Mouse (Mus musculus) forebrain, embryonic 14.5 days (tissue): ENCODE measurements around the gene Fam50b. TPM values are rescaled to one million over a fixed set of nuclear protein-coding genes. Genes with fewer than 3 reads are reported as not detected.
A peak's percentile ranks its signal among the peaks of the same experiment; 100 is the strongest.

Experiments used
- ATAC-seq: fragments of 200-750 bp; cut with Nextera tagmentation; 2 replicates; pipeline ENCODE4 v1.8.0; 2017; ENCODE audit warnings: mild to moderate bottlenecking, moderate library complexity
- DNase-seq: peaks from one replicate; pipeline ENCODE4 v3.0.0-alpha.2; 2015; ENCODE audit warnings: low spot score
- H3K27ac ChIP-seq: fragments of 300-500 bp; sonication (generic); 2 replicates; pipeline ENCODE4 v1.5.1; 2014; ENCODE audit warnings: low read depth, mild to moderate bottlenecking, control low read depth, low read length, moderate library complexity
- H3K27me3 ChIP-seq: fragments of 300-500 bp; sonication (generic); replicated peaks from 2 replicates; pipeline ENCODE4 v1.6.1; 2014; ENCODE audit warnings: low read length, control low read depth, mixed read lengths; ENCODE audit not compliant: control insufficient read depth, insufficient read depth
- H3K36me3 ChIP-seq: fragments of 300-500 bp; sonication (generic); 2 replicates; pipeline ENCODE4 v1.6.1; 2014; ENCODE audit warnings: low read length, control low read depth; ENCODE audit not compliant: control insufficient read depth, insufficient read depth
- H3K4me1 ChIP-seq: fragments of 300-500 bp; sonication (generic); 2 replicates; pipeline ENCODE4 v1.6.1; 2014; ENCODE audit warnings: antibody characterized with exemption, low read length, control low read depth; ENCODE audit not compliant: control insufficient read depth, insufficient read depth
- H3K4me2 ChIP-seq: fragments of 300-500 bp; sonication (generic); 2 replicates; pipeline ENCODE4 v1.6.1; 2014; ENCODE audit warnings: mild to moderate bottlenecking, control low read depth, low read length
- H3K4me3 ChIP-seq: fragments of 300-500 bp; sonication (generic); 2 replicates; pipeline ENCODE4 v1.5.1; 2014; ENCODE audit warnings: low read depth, low read length, control low read depth
- H3K9ac ChIP-seq: fragments of 300-500 bp; sonication (generic); 2 replicates; pipeline ENCODE4 v1.6.1; 2014; ENCODE audit warnings: mild to moderate bottlenecking, low read length, control low read depth, moderate library complexity
- H3K9me3 ChIP-seq: fragments of 300-500 bp; sonication (generic); replicated peaks from 2 replicates; pipeline ENCODE4 v1.6.1; 2016; ENCODE audit warnings: low read length, control low read depth, mixed read lengths; ENCODE audit not compliant: control insufficient read depth
- WGBS: fragments of 180-500 bp; shearing (Covaris S2); extraction: QIAGEN DNeasy Blood & Tissue Kit; methylation state at CpG from one replicate; pipeline ENCODE4 v1.1.7; 2014; 5-methylcytosine and 5-hydroxymethylcytosine counted together
- polyA plus RNA-seq: library from polyadenylated mRNA; unstranded; fragments of >200 nt; fragmentation: Nextera tagmentation; extraction: Ambion mirVana; gene quantifications from 2 replicates; pipeline ENCODE4 v1.2.1, GENCODE M21; 2014

Gene Fam50b
- polyA plus RNA-seq, 1 experiment from 2014 or later, result not detected

DNA sequence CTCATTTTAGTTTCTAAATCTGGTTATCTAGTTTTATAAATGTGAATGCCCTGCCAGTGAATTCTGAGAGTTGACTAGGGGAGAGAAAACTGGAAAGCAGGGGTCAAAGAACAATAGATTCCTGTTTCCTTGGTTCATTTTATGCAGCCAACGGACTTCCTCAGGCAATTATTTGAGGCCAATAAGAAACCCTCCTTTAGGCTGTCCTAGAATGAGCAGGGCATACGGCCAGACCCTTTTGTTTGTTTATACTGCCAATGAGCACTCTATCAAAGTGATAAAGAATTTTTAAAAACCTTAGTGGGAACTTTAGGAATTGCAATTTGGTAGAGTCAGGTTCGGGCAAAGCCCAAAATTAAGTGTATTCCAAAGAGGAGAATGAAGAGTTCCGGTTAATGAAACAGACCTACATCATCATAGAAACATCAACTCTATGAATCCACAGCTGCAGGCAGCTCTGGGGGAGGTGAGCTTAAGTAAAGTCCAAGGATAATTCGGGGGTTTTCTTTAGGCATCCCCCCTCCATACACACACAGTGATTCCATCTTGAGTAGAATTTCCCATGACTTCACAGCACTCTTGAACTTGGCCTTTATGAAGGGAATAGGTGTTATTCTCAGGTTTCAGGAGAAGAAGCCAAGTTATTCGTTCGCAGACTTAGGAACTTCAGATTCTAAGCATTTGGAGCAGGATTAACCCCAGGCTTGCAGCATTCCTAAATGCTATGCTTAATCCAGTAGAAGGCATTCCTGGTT is 46.4 kb downstream of the Fam50b start:
- Histone ChIP-seq H3K36me3 (no peaks in the 10 kb centered on the region), H3K27me3 (no peaks in the 10 kb centered on the region), H3K4me3 (no peak overlapping the region), H3K27ac (no peak overlapping the region), H3K4me2 (no peak overlapping the region), H3K4me1 (peaks cover 15% of the 10 kb centered on the region), H3K9ac (no peak overlapping the region), H3K9me3 (no peaks in the 10 kb centered on the region)
- DNase-seq (peak; percentile 25), ATAC-seq (no peak)
- WGBS, result 40% methylated on average over 7 of the region's 7 CpGs

DNA sequence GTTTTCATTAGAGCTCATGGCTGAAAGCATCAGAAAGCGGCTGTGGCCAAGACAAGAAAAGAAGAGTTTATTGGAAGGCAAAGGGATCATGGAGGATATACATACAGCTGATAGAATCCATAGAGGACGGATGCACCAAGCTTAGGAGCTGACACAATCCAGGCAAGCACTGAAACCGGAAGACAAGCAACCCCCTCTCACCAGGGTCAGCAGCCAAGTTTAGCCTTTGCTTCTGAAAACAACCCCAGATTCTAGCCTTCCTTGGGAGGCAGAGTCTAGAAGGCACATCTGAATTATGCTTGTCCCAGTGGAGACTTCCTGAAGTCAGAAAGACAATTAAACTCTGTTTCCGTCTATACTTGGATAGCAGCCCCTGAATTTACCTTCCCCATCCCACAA is 47.0 kb downstream of the Fam50b start:
- Histone ChIP-seq H3K4me1 (peaks cover 13% of the 10 kb centered on the region), H3K4me2 (no peak overlapping the region), H3K27ac (no peak overlapping the region), H3K4me3 (no peak overlapping the region), H3K36me3 (no peaks in the 10 kb centered on the region), H3K27me3 (no peaks in the 10 kb centered on the region), H3K9me3 (no peaks in the 10 kb centered on the region), H3K9ac (no peak overlapping the region)
- WGBS, result 80% methylated on average over 4 of the region's 4 CpGs
- ATAC-seq, result no peak
- no peak for DNase-seq

DNA sequence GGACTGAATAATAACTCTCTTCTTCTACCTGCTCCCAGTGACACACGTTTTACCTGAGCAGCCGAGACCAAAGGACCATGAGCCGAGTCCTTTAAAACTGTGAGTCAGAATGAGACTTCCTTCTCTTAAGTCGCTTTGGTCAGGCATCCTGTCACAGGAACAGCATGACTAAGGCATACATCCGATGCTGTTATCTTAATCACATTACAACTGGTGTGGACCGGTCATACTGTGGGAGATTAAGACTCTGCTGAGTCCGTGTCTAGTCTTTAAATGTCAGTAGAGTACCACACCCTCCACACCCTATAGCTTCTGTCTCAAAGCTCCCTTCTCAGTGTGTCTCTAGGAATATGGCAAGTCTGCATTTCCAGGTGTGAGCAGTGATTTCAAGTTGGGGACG is 50.2 kb downstream of the Fam50b start:
- Histone ChIP-seq H3K4me2 (no peak overlapping the region), H3K36me3 (no peaks in the 10 kb centered on the region), H3K27ac (no peak overlapping the region), H3K27me3 (no peaks in the 10 kb centered on the region), H3K9me3 (no peaks in the 10 kb centered on the region), H3K4me3 (no peak overlapping the region), H3K9ac (no peak overlapping the region), H3K4me1 (peaks cover 6% of the 10 kb centered on the region; the same call in 1 of the 2 replicates)
- WGBS, result 92% methylated on average over 8 of the region's 8 CpGs
- DNase-seq, result no peak
- ATAC-seq, result no peak

DNA sequence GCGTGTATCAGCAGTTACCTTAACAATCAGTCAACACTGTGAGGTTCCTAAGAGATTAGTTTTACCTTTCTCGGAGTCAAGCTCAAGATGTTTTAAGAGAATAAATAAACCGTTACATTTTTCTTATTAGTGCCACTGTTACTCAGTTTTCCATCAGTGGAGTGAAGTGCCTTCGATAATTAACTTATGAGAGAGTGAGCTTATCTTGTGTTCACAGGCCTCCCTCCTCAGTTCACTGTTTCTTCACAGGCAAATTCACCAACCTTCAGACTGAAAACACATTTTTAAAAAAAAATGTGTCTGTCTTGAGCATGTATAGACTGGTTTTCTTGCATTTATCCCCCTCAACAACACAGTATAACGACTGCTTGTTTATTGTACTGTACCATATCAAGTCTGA is 52.0 kb downstream of the Fam50b start:
- no peak overlapping the region for H3K27ac ChIP-seq
- H3K27me3 ChIP-seq, result no peaks in the 10 kb centered on the region
- no peaks in the 10 kb centered on the region for H3K36me3 ChIP-seq
- H3K4me3 ChIP-seq, result no peak overlapping the region
- H3K4me2 ChIP-seq, result no peak overlapping the region
- H3K9me3 ChIP-seq, result no peaks in the 10 kb centered on the region
- no peak overlapping the region for H3K9ac ChIP-seq
- ATAC-seq (no peak), DNase-seq (no peak)
- H3K4me1 ChIP-seq, result no peaks in the 10 kb centered on the region
- 94% methylated on average over 5 of the region's 5 CpGs for WGBS

DNA sequence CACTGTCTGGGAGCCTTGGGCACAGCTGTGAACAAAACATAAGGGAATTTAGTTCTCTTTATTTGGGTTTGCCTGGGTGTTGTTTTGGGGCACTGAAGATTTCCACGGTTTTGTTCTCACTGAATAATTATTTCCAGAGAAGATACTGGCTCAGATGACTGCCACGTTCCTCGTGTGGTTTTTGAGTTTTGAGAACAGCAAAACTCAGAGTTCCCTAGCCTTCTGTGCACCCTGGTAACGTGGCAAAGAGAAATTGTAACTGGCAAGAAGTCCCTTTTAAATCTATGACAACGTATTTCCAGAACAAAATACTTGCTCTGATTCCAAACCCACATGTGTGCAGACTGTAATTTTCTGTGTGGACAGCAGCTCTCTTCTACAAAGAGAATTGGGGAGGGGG is 52.9 kb downstream of the Fam50b start:
- no peak for ATAC-seq

DNA sequence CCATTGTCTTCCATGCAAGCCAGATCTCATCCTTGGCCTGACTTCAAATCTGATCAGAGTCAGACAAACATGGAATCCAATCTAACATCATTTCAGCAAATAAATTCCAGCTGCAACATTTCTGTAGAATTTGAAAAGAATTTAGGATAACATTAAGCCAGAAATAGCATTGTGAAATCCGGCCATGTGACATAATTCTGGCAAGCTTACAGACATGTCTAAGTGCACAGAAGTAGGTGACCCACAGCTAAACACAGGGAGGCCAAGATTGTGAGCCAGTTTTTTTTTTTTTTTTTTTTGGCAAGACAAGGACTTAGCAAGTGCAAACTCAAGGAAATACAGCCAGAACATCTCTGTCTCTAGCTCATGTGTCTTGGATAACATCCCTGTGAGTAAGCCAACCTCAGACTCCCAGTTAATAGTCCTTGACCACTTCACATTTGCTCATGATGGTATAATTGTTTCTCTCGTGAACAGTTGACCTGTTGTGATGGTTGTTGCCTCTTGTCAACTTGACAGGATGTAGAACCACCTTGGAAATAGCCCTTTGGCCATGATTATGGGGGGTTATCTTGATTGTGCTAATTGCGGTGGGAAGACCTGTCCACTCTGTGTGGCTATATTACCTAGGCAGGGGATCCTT is 54.6 kb downstream of the Fam50b start:
- no peaks in the 10 kb centered on the region for H3K36me3 ChIP-seq
- H3K4me3 ChIP-seq, result no peak overlapping the region
- ATAC-seq, result no peak
- H3K9me3 ChIP-seq, result no peaks in the 10 kb centered on the region
- no peaks in the 10 kb centered on the region for H3K27me3 ChIP-seq
- H3K4me1 ChIP-seq, result no peaks in the 10 kb centered on the region
- no peak overlapping the region for H3K27ac ChIP-seq
- no peak for DNase-seq
- 84% methylated on average over 3 of the region's 3 CpGs for WGBS
- no peak overlapping the region for H3K9ac ChIP-seq
- H3K4me2 ChIP-seq, result no peak overlapping the region

More for the DNA sequence above, 52.9 kb downstream of the Fam50b start:
- Histone ChIP-seq H3K4me2 (no peak overlapping the region), H3K9ac (no peak overlapping the region), H3K36me3 (no peaks in the 10 kb centered on the region), H3K27ac (no peak overlapping the region), H3K27me3 (no peaks in the 10 kb centered on the region), H3K9me3 (no peaks in the 10 kb centered on the region), H3K4me3 (no peak overlapping the region), H3K4me1 (no peaks in the 10 kb centered on the region)
- DNase-seq, result no peak
- WGBS, result 63% methylated on average over 5 of the region's 5 CpGs

DNA sequence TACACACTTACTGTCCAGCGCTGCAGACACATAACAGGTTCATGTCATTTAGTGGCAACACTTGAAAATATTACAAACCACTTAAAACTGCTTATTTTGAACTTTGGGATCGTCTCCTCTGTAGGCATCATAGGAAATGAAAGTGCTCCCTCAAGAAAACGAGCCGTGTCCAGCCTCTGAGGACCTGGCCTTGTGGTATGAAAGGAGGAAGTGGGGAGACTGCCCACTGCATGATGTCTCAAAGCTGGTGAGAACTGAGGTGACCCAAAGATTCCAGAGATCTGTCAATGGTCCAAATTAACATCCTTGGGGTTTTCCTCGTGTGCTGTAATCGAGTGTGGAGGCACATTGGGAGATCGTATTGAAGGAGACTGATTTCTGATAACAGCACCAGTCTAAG is 58.4 kb downstream of the Fam50b start:
- ATAC-seq, result no peak
- no peaks in the 10 kb centered on the region for H3K9me3 ChIP-seq
- no peak overlapping the region for H3K4me3 ChIP-seq
- no peak for DNase-seq
- H3K27ac ChIP-seq, result no peak overlapping the region
- 86% methylated on average over 7 of the region's 7 CpGs for WGBS
- no peak overlapping the region for H3K9ac ChIP-seq
- no peaks in the 10 kb centered on the region for H3K27me3 ChIP-seq
- no peaks in the 10 kb centered on the region for H3K4me1 ChIP-seq
- no peak overlapping the region for H3K4me2 ChIP-seq
- H3K36me3 ChIP-seq, result no peaks in the 10 kb centered on the region

DNA sequence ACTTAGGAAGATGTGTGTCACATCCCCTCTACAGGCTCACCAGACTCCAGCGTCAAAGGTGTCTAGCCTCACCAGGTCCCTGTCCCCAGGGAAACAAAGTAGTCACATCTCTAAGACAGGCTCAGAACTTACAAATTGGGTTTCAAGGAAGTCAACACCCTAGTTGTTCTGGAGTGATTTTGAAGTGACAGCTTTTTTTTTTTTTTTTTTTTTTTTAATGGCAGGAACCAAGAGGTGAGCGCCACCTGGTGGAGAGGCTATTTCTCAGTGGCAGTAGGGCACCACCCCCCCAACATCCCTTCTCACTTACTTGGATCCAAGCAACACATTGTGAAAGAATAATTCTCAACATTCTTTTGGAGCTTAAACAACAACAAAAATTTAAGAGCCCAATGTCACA is 59.2 kb downstream of the Fam50b start:
- no peak overlapping the region for H3K9ac ChIP-seq
- H3K27me3 ChIP-seq, result no peaks in the 10 kb centered on the region
- H3K9me3 ChIP-seq, result no peaks in the 10 kb centered on the region
- no peak overlapping the region for H3K27ac ChIP-seq
- no peaks in the 10 kb centered on the region for H3K4me1 ChIP-seq
- H3K36me3 ChIP-seq, result no peaks in the 10 kb centered on the region
- H3K4me2 ChIP-seq, result no peak overlapping the region
- DNase-seq, result peak; percentile 12
- 42% methylated on average over 2 of the region's 2 CpGs for WGBS
- ATAC-seq, result no peak
- H3K4me3 ChIP-seq, result no peak overlapping the region

DNA sequence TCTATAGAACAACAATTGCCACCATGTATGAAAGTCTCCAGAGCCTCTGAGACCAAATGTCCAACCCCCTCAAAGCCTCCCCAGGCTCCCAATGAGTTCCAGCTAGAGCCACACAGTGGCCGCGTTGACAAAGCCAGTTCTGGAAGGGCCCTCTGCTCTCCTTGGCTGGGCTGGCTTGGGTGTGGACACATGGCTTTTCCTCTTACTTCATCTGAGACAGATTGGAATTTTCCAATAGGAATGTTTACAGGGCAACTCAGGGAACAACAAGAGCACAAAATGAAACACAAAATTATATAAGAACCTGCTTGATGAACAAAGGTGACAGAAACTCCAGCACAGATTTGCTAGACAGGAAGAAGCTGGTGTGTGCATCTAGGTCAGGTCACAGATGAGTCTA is 59.8 kb downstream of the Fam50b start:
- Histone ChIP-seq H3K27ac (no peak overlapping the region), H3K9me3 (no peaks in the 10 kb centered on the region), H3K4me3 (no peak overlapping the region), H3K4me1 (no peaks in the 10 kb centered on the region), H3K4me2 (no peak overlapping the region), H3K9ac (no peak overlapping the region), H3K36me3 (no peaks in the 10 kb centered on the region), H3K27me3 (no peaks in the 10 kb centered on the region)
- 79% methylated on average over 2 of the region's 2 CpGs for WGBS
- DNase-seq, result no peak
- ATAC-seq, result no peak
